Mouse (Mus musculus): ENCODE measurements around the gene Sh2d7.
"Not testable (repeated sequence)": the region's sequence is repeated elsewhere in the genome, so short reads cannot be mapped to it uniquely, and the experiment has no call there.

DNA sequence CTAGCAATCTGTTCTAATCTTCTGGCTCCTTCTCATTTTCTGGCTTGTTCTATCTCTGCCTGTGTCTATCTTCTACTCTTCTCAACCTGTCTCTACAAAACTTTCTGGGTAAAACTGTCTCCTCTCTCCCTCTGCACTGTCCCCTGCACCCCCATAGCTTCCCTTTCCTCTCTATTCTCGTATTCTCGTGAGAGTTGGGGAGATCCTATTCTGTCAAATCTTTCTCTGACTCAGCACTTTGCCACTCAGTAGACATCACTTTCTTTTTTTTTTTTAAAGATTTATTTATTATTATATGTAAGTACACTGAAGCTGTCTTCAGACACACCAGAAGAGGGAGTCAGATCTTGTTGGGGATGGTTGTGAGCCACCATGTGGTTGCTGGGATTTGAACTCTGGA lies 45.3 kb downstream of the Sh2d7 start:
- TF ChIP-seq KAT2A (conservative IDR thresholded peaks at IDR 0.05; ENCODE audit: low read depth, low read length); ZNF384 (IDR thresholded peaks at IDR 0.05; ENCODE audit: low read depth, low read length); ETS1 (IDR thresholded peaks at IDR 0.05; ENCODE audit: low read depth, low read length); CTCF (IDR thresholded peaks at IDR 0.05 in 2 of 3, conservative IDR thresholded peaks at IDR 0.05 in 1 of 3; ENCODE audit: control insufficient read depth in 1 of 3, insufficient read depth in 1 of 3, low read depth in 2 of 3, low read length in 3 of 3, poor library complexity in 1 of 3, severe bottlenecking in 1 of 3): not testable (repeated sequence)

All from MEL (cell line).